Mouse (Mus musculus) heart, postnatal 25 days (tissue): ENCODE results near the gene Prkag2. TPM values are rescaled to one million over a fixed set of nuclear protein-coding genes. Genes with fewer than 3 reads are reported as not detected.

Experiments used
- DNase-seq: peaks from one replicate; pipeline ENCODE4 v3.0.0; 2022; ENCODE audit warnings: low spot score
- intact Hi-C: fragments of 180-260 bp; cut with DNase I; formaldehyde crosslinking; loops from one replicate; pipeline ENCODE4 v1.15.1; 2025
- total RNA-seq, 2 experiments: library from RNA; stranded (reverse); gene quantifications; 2 replicates each; pipeline ENCODE4 v1.2.3; 2021

Prkag2 gene
- total RNA-seq, 2 experiments from 2014 or later = 29.7 to 36.6 TPM

DNA sequence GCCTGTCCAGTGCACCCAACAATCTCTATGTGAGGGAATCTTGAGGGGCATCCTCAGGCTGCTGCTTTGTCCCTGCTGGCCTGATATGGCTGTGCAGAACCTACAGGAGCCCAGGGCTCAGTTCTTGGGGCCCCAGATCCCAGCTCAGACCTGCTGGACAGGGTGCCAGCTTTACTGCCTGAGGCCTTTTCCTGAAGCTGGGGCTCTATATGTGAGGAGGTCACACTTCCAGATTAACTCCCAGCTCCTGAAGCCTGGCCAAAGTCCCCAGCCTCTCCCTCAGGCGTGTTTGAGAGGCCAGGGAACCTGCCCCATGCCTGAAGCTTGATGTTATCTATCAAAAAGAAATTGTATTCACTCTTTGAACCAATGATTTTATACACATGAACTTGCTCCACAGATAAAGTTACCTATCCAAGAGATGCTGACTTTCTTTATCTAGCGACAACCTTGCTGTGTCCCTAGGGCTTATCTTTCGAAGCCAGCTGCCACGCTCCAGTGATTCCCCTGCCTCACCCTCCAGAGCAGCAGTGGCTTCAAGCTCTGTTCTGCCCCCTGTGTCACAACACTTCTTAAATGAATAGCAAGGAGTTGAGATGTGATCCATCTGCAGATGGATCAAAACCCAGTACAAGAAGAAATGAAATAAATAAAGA is 121.0 kb downstream of the Prkag2 start:
- DNase-seq = no peak
- intact Hi-C loops = no loop called here

GRCm38 (mm10) chr5:24976907-24977306 is 123.5 kb downstream of the Prkag2 start:
- DNase-seq = no peak
- intact Hi-C loops = no loop called here

DNA sequence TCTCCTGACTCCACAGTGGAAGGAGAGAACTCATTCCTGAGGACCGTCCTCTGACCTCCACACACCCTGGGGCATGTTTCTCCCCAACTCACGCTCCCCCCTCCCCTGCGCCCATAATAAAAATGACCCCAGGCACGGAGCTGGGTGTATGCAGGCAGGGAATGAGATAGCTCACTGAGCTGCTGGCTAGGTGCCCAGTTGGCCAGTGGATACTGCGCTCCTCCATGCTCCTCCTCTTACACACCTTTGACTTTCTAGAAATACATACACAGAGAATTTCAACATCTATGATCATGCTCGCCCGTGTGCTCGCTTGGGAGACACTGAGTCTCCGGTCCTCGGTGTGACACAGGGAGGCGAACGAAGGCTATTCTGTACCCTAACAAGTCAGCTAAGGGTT is 124.2 kb downstream of the Prkag2 start:
- no peak for DNase-seq
- intact Hi-C loops = no loop called here

GRCm38 (mm10) chr5:24975100-24975499 is 125.3 kb downstream of the Prkag2 start:
- DNase-seq = no peak
- intact Hi-C loops = no loop called here

GRCm38 (mm10) chr5:24973672-24974225 is 126.7 kb downstream of the Prkag2 start:
- no peak for DNase-seq
- intact Hi-C loops = loop anchor here (5.0 kb wide), 1 partner anchor 71 kb away; no protein-coding TSS in a partner anchor

DNA sequence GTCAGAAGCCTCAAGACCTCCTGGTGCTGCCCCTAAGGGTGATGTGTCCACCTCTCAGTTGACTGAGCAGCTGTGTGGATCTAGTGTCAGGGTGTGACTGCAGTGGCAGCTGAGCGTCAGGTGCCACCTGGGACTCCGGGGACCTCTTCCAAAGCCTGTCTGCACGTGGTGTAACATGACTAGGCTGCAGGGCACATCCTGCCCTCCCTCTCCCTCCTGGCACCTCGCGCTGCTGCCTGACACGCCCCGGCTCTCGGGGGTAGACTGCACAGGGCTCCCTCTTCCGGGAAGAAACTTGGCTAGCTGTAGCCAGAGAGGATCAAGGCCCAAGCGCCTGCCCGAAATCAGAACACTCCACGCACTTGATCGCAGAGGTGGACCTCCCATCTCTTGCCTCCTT is 127.2 kb downstream of the Prkag2 start:
- peak; percentile 45 for DNase-seq
- intact Hi-C loops = loop anchor here (5.0 kb wide), 1 partner anchor 71 kb away; no protein-coding TSS in a partner anchor

- DNase-seq = no peak
- intact Hi-C loops = loop anchor here (5.0 kb wide), 1 partner anchor 68 kb away; no protein-coding TSS in a partner anchor
These were observed 129.7 kb downstream of the Prkag2 start for GRCm38 (mm10) chr5:24970552-24971275.

DNA sequence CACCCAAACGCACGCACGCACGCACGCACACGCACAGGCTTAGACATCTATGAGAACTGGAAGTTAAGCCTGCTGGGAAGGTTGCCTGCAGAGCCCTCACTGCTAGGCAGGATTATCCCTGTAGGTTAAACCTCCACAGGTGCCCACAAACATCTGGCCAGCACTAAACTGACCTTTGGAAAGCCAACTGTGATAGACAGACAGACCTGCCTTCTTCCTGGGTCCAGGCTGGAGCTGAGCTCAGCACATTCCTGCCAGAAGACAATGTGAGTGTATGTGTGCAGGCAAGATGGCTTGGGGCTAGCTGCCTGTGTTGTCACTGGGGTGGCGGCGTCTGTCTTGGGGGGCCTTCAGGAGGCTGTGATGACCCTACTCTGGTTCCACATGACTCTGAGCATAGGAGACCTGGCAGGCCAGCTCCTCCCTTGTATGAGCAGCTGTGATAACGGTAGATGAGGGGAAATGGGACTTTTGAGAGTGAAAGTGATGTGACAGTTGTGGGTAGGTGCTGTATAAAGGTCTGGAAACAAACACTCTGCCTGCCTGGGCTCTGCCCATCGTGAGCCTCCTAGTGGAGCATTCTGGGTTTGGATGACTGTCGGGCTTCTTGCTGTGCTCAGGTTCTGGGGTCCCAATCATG is 131.1 kb downstream of the Prkag2 start:
- DNase-seq = no peak
- intact Hi-C loops = no loop called here

- no peak for DNase-seq
- intact Hi-C loops = no loop called here
These were observed 131.7 kb downstream of the Prkag2 start for GRCm38 (mm10) chr5:24968792-24969191.

DNA sequence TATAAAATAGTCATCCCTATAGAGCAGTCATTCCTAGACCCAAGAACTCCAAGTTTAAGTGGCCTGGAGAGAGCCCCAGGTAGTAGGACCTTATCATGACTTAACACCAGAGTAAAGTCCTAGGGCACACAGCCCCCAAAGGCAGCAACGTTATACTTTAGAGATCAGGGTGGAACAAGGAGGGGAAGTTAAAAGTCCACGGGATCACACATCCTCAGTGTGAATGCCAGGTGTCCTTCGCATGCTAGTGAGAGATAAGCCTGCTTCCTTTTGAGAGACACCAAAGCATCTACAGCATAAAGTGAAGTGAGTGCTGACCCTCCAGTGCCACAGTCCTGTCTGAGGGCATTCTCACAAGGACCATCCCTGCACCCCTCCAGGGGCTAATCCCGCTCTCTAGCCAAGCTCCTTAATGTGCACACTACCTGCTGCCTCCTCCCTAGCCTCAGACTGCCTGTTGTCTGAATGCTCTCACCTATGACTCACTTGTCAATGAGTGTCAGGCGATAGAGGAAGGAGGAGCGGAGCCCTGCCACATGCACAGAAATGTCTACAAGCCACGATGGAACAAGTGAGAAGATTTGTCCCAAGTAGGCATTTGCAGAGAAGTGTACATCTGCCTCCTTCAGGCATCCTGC is 132.4 kb downstream of the Prkag2 start:
- intact Hi-C loops = no loop called here
- DNase-seq = no peak

- peak; percentile 30 for DNase-seq
- intact Hi-C loops = no loop called here
These were observed 136.7 kb downstream of the Prkag2 start for GRCm38 (mm10) chr5:24963776-24964175.

- DNase-seq = peak; percentile 64
- intact Hi-C loops = no loop called here
These were observed 139.7 kb downstream of the Prkag2 start for GRCm38 (mm10) chr5:24960791-24961190.

GRCm38 (mm10) chr5:24959758-24960157 is 140.7 kb downstream of the Prkag2 start:
- intact Hi-C loops = no loop called here
- no peak for DNase-seq

- intact Hi-C loops = no loop called here
These were observed 141.8 kb downstream of the Prkag2 start for GRCm38 (mm10) chr5:24958596-24958995.

GRCm38 (mm10) chr5:24956891-24957290 is 143.6 kb downstream of the Prkag2 start:
- intact Hi-C loops = no loop called here
- no peak for DNase-seq

More at GRCm38 (mm10) chr5:24958596-24958995, 141.8 kb downstream of the Prkag2 start:
- DNase-seq = no peak

- intact Hi-C loops = no loop called here
- no peak for DNase-seq
These were observed 147.3 kb downstream of the Prkag2 start for GRCm38 (mm10) chr5:24952842-24953741.

GRCm38 (mm10) chr5:24952212-24952611 is 148.2 kb downstream of the Prkag2 start:
- no peak for DNase-seq
- intact Hi-C loops = no loop called here

DNA sequence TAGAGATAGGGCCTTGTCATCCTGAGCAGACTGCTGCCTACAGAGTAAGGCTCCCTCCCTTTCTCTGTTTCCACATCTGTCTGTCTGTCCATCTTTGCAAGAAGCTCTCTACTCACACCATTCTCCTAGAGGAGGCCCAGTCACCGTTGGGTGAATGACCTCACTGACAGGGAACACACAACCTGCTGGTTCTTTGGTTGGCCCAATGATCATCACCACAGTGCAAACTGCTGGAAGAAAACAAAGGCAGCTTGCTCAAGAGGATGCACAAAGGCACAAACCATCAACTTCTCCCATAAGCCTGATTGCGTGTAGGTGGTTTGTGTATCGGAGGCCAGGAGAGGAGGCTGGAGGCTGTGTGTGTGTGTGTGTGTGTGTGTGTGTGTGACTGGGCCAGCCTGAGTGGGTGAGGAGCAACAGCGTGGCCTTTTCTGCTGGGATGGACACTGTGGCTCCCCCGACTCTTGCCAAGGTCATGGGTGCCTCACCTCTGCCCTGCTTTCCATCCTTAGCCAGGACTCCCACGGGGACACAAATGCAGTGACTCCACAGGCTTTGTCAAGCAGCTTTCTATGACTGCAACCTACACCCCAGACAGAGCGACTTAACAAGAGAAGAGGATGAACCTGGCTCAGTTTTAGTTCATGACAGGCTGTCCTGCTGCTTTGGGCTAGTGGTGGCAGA is 149.4 kb downstream of the Prkag2 start:
- DNase-seq = no peak
- intact Hi-C loops = no loop called here

DNA sequence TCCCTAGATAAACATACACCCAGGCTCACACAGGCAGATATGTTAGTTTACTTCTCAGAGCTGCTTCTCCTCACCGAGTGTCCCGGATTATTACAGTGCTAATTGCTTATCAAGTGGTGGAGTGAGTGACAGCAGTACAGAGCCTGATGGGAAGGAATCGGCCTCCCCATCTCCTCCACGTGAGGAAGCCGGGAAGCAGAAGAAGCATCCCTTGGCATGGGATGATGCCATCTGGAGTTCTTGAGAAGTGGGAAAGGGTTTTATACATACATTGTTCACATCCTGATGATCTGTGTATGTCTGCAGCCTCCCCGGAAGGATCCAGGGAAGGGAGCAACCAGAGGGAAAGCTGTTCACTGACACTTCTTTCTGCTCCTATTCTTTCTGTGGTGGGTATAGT is 150.4 kb downstream of the Prkag2 start:
- DNase-seq = no peak
- intact Hi-C loops = no loop called here
